Mouse (Mus musculus): ENCODE measurements around the gene Ngdn. TPM values are rescaled to one million over a fixed set of nuclear protein-coding genes. Genes with fewer than 3 reads are reported as not detected.

Ngdn gene
- total and polyA plus RNA-seq, 3 experiments, result 140 to 148 TPM; not detected in 1

DNA sequence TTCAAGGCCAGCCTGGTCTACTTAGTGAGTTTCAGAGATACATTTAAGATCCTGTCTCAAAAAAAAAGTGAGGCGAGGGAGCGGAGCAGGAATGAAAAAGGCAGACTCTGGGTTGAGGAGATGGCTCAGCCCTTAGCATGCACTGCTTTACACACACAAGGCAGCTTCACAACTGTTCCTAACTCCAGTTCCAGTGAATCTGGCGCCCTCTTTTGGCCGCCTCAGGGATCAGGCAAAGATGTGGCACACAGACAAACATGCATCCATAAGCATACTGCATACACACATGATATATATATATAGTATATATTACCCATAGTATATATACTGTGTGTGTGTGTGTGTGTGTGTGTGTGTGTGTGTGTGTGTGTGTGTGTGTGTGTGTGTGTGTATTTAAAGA, 4.1 kb upstream of the Ngdn start:
- H3K9ac ChIP-seq (ENCODE audit: control insufficient read depth, low read depth, low read length, poor library complexity, severe bottlenecking), result no peak overlapping the region
- TF ChIP-seq ZNF384 (IDR thresholded peaks at IDR 0.05; ENCODE audit: low read depth, low read length), result no peak
- TF ChIP-seq RAD21 (IDR thresholded peaks at IDR 0.05; ENCODE audit: low read depth, low read length), result peak; percentile 24
- peak; percentile 25 to 62 (median 42); a peak in 5 of 6 replicates for TF ChIP-seq CTCF (IDR thresholded peaks at IDR 0.05 in 2 of 3, conservative IDR thresholded peaks at IDR 0.05 in 1 of 3; ENCODE audit: control insufficient read depth in 1 of 3, insufficient read depth in 1 of 3, low read depth in 2 of 3, low read length in 3 of 3, poor library complexity in 1 of 3, severe bottlenecking in 1 of 3)

DNA sequence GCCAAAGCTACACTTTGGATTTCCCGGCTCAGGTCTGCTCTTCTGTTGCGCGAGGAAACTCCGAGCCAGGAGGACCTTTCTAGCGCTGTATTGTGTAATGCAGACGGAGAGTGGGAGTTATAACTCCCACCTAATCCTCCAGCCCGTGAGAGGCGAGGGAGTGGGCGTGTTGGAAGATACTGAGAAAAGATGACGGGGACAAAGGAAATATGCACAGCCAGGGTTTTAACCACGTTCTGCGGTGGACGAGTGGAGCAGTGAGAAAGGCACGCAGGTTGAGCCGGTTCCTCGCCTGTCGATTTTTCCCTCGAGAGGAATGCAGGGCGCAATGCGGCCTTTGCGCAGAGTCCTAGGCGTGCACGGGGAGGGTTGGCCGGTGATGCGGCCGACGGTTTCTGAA, 663 bp upstream of the Ngdn start:
- H3K9me3 ChIP-seq (replicated peaks; ENCODE audit: insufficient read depth, low read length), result no peaks in the 10 kb centered on the region
- H3K9ac ChIP-seq (ENCODE audit: control insufficient read depth, low read depth, low read length, poor library complexity, severe bottlenecking), result peak overlapping the region; percentile 74
- H3K36me3 ChIP-seq (ENCODE audit: control insufficient read depth in 1 of 2, insufficient read depth in 2 of 2, low read length in 2 of 2), result peaks cover under 1 to 4% of the 10 kb centered on the region in 2 experiments; a peak in 3 of 4 replicates
- peak overlapping the region; percentile 54 for H3K27ac ChIP-seq (ENCODE audit: control insufficient read depth, low read depth, low read length)
- no peak for TF ChIP-seq CHD2 (IDR thresholded peaks at IDR 0.05; ENCODE audit: low read length)
- peak; percentile 52; the same call in 1 of the 2 replicates for TF ChIP-seq TCF12 (IDR thresholded peaks at IDR 0.05; ENCODE audit: low read depth, low read length)
- no peak for TF ChIP-seq EP300 (IDR thresholded peaks at IDR 0.05; ENCODE audit: low read depth in 1 of 2, low read length in 2 of 2)
- no peak for TF ChIP-seq RAD21 (IDR thresholded peaks at IDR 0.05; ENCODE audit: low read depth, low read length)
- TF ChIP-seq ZMIZ1 (IDR thresholded peaks at IDR 0.05; ENCODE audit: low read depth, low read length), result no peak
- no peak for TF ChIP-seq GABPA (IDR thresholded peaks at IDR 0.05; ENCODE audit: low read depth, low read length)
- no peak for TF ChIP-seq ZKSCAN1 (IDR thresholded peaks at IDR 0.05; ENCODE audit: low read depth, low read length)
- no peak for TF ChIP-seq E2F4 (IDR thresholded peaks at IDR 0.05; ENCODE audit: borderline replicate concordance, low read depth, low read length)
- peak; percentile 51 for TF ChIP-seq MXI1 (IDR thresholded peaks at IDR 0.05; ENCODE audit: low read depth, low read length)
- no peak for TF ChIP-seq CTCF (IDR thresholded peaks at IDR 0.05 in 2 of 3, conservative IDR thresholded peaks at IDR 0.05 in 1 of 3; ENCODE audit: control insufficient read depth in 1 of 3, insufficient read depth in 1 of 3, low read depth in 2 of 3, low read length in 3 of 3, poor library complexity in 1 of 3, severe bottlenecking in 1 of 3)
- peak; percentile 83; the same call in 1 of the 2 replicates for TF ChIP-seq CHD1 (IDR thresholded peaks at IDR 0.05; ENCODE audit: low read depth, low read length)
- TF ChIP-seq JUND (IDR thresholded peaks at IDR 0.05; ENCODE audit: low read depth, low read length), result no peak
- TF ChIP-seq SMC3 (IDR thresholded peaks at IDR 0.05; ENCODE audit: low read depth, low read length), result no peak
- peak; percentile 69; the same call in 1 of the 2 replicates for TF ChIP-seq MAX (IDR thresholded peaks at IDR 0.05; ENCODE audit: low read length)
- TF ChIP-seq RCOR1 (IDR thresholded peaks at IDR 0.05; ENCODE audit: low read depth, low read length), result 0 out of 2 replicates have a peak, but pooled peaks have one; percentile 20
- H3K4me3 ChIP-seq (ENCODE audit: control insufficient read depth in 1 of 2, insufficient read depth in 1 of 2, low read depth in 2 of 2, low read length in 2 of 2), result peak overlapping the region; percentile 47 to 62
- H3K27me3 ChIP-seq (ENCODE audit: control insufficient read depth in 1 of 2, insufficient read depth in 2 of 2, low read length in 2 of 2), result no peaks in the 10 kb centered on the region
- peaks cover 12% of the 10 kb centered on the region for H3K79me2 ChIP-seq (ENCODE audit: control insufficient read depth, insufficient read depth, low read length, poor library complexity)
- H3K4me1 ChIP-seq (ENCODE audit: control insufficient read depth in 1 of 2, insufficient read depth in 2 of 2, low read length in 2 of 2), result no peaks in the 10 kb centered on the region; a peak in 2 of 4 replicates
- peak; percentile 74 for DNase-seq (ENCODE audit: low read depth, low spot score)

More for the DNA sequence above, 4.1 kb upstream of the Ngdn start:
- Histone ChIP-seq H3K27ac (ENCODE audit: control insufficient read depth, low read depth, low read length) (no peak overlapping the region), H3K4me1 (ENCODE audit: control insufficient read depth in 1 of 2, insufficient read depth in 2 of 2, low read length in 2 of 2) (peaks cover 0 to 3% of the 10 kb centered on the region in 2 experiments; a peak in 2 of 4 replicates), H3K79me2 (ENCODE audit: control insufficient read depth, insufficient read depth, low read length, poor library complexity) (peaks cover 6% of the 10 kb centered on the region; the same call in 1 of the 2 replicates), H3K27me3 (ENCODE audit: control insufficient read depth in 1 of 2, insufficient read depth in 2 of 2, low read length in 2 of 2) (no peaks in the 10 kb centered on the region), H3K36me3 (ENCODE audit: control insufficient read depth in 1 of 2, insufficient read depth in 2 of 2, low read length in 2 of 2) (peaks cover 0 to 4% of the 10 kb centered on the region in 2 experiments; a peak in 2 of 4 replicates), H3K9me3 (replicated peaks; ENCODE audit: insufficient read depth, low read length) (no peaks in the 10 kb centered on the region), H3K4me3 (ENCODE audit: control insufficient read depth in 1 of 2, insufficient read depth in 1 of 2, low read depth in 2 of 2, low read length in 2 of 2) (no peak overlapping the region)
- DNase-seq (ENCODE audit: low read depth, low spot score), result peak; percentile 59
